Mouse (Mus musculus) urinary bladder, postnatal 10 days (tissue): Measurements from ENCODE around the gene Olfr736.

Source experiments
- DNase-seq: peaks from one replicate; pipeline ENCODE4 v3.0.0; 2022; ENCODE audit warnings: low spot score

The Olfr736 gene

DNA sequence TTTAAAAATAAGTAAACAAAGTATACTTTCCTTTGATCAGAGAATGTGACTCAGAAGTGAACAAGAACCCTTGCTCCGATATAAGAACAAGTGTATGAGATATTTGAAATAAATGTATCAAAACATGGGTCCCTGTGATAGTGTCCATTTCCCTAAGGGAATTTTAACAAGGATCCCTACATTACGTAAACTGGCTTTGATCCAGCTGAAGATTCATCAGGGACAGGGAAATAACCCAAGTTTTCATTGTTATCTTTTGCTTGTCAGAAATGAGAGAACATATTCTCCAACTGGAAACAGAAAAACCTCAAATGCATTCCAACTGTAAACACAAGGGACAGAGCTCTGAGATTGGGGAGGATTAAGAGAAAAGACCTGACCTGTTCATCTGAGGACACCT, at the start of gene Olfr736:
Gene Olfr736, plus strand, starts transcription at position 301 of the 400 bp plus-strand sequence.
- DNase-seq = no peak

DNA sequence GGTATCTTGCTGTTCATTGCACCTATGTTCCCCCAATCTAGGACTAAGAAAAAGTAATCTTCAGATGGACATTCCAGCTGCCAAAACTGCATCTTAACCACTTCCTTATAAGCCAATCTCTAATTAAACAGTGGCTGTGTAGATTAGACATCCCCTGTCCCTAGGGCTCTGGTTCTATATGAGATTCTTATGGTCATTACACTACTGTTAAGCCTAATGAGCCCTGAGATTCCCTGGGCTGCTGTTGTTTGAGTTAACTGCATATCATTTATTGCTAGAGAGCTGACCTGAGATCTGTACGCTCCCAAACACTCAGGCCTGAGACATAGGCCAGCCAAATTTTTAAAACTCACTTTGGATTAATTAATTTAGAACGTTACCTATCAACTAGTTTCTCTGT, 32.2 kb upstream of the Olfr736 start, which contains the start of gene Olfr735:
Gene Olfr735, minus strand, starts transcription at position 77 of the 400 bp plus-strand sequence.
- no peak for DNase-seq

DNA sequence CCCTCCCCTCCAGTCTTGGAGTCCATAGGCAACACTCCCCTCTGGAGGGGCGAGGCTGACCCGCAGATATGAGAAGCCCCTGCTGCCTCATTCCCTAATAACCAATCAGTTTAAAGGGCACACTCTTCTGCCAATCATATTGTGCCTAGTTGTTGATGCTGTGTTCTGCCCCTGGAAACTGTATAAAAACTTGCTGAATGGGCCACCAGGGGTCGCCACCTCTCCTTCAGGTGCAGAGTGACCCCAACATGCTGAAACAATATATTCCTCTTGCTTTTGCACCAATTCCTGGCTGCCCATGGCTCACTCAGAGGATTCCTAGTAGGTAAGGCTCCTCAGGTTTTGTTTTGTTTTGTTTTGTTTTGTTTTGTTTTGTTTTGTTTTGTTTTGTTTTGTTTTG, 28.5 kb upstream of the Olfr736 start:
- DNase-seq = no peak

DNA sequence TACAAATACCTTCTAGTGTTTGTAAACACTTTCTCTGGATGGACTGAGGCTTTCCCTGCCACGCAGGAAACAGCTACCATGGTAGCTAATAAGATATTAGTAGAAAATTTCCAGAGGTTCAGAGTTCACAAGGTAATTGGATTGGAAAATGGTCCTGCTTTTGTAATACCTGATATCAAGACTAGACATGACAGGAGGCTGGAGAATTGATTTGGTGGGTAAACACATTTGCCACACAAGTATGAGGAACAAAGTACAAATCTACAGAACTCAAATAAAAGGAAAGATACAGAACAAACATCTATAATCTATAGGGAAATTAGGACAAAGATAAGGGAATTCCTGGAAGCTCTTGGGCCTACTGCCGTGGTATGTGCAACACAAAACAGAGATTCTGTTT, 24.2 kb upstream of the Olfr736 start:
- no peak for DNase-seq

DNA sequence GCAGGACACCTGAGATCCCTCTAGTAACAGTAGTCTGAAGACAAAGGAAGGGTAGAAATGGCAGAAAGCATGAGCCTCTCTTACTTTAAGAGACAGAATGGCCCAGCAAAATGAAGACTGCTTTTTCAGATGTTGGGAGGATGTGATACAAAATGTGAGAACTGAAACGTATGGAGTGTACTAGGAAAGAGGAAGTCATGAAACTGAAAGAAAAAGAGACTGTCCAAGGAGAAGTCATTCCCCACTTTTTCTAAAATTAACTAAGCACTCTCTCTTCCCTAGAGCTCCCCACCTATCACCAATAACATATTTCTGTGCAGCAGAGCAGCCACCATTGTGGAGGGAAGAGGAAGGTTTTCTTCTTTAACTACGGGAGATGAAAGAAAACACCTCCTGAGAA, 23.4 kb upstream of the Olfr736 start, which contains the start of gene Tlr11:
Gene Tlr11, plus strand, starts transcription at position 322 of the 400 bp plus-strand sequence.
- no peak for DNase-seq

DNA sequence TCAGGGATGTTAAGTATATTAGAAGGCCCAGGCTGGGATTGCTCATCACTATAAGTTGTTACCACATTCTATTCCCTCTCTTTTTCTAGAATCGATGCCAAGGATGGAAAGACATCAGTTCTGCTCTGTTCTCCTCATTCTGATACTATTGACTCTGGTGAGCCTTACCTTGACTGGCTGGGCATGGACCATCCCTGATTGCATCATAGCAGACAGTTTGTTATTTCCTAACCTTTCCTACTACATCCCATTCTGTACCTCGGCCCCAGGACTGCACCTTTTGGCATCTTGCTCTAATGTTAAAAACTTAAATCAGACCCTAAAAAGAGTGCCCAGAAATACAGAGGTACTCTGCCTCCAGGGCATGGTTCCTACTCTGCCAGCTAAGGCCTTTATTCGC, 20.5 kb upstream of the Olfr736 start:
- no peak for DNase-seq

DNA sequence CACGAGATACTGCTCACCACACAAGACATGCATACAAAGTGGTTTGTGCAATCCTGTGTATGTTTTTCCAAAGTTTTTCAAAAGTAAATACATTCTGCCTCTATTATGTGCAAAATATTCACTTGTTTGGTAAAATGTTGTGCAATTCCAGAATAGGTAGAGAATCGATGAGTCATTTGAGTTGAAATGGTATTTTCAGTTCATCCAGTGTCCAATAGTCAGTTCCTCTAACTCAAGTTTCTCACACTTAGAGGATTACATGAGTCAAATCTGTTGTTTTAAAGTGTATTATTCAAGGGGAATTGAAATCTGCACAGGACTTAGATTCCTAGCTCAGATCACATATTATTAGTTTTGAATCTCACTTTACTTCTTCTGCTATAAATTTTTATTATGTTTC, 17.4 kb upstream of the Olfr736 start:
- no peak for DNase-seq

DNA sequence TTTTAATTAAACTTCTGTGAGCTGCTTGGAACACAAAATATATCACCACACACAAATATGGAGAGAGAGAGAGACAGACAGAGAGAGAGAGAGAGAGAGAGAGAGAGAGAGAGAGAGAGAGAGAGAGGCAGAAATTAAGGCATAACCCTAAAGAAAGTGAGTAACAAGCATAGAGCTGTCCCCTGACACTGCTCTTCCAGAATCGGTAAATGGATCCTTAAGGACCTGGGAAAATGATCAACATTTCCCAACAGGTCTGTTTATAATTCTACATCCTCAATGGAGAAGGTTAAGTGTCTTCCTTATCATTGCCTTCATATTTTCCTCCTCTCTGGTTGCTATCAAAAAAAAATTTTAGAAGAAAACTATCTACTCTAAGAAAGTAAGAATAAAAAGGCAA, 26.3 kb downstream of the Olfr736 start, which contains the start of gene Olfr738:
Gene Olfr738, plus strand, starts transcription at position 301 of the 400 bp plus-strand sequence.
- no peak for DNase-seq

DNA sequence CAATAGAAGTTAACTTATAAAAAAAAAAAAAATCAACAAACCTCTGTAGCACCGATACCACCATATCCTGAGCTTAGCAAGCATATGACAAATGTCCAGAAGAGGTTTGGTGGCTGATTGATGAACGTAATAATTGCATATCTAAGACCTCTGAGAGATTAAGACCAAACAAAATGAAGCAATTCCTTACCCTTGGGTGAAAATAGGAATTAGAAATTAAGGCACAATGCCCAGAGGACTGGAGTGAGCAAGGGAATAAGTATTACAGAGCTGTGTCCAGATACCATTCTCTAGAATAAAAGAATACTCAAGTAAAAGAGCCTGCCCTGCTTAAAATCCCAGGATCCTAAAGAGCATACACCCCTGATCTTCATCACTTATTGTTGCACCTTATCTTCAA, 37.4 kb downstream of the Olfr736 start, which contains the start of gene Olfr739:
Gene Olfr739, plus strand, starts transcription at position 301 of the 400 bp plus-strand sequence.
- DNase-seq = no peak
